Mouse (Mus musculus) intestine, embryonic 16.5 days (tissue): ENCODE data around the gene Clec4d. TPM values are rescaled to one million over a fixed set of nuclear protein-coding genes. Genes with fewer than 3 reads are reported as not detected.

ENCODE experiments used
- ATAC-seq: fragments of 200-750 bp; cut with Nextera tagmentation; 2 replicates; pipeline ENCODE4 v1.8.0; 2017; ENCODE audit warnings: moderate TSS enrichment, moderate library complexity
- H3K27ac ChIP-seq: fragments of 300-500 bp; sonication (generic); 2 replicates; pipeline ENCODE4 v1.5.1; 2014; ENCODE audit warnings: mild to moderate bottlenecking, low read length
- H3K27me3 ChIP-seq: fragments of 300-500 bp; sonication (generic); replicated peaks from 2 replicates; pipeline ENCODE4 v1.6.1; 2014; ENCODE audit warnings: low read length, control low read depth, mixed read lengths; ENCODE audit not compliant: control insufficient read depth, insufficient read depth
- H3K36me3 ChIP-seq: fragments of 300-500 bp; sonication (generic); 2 replicates; pipeline ENCODE4 v1.6.1; 2014; ENCODE audit warnings: low read length, control low read depth; ENCODE audit not compliant: control insufficient read depth, insufficient read depth
- H3K4me1 ChIP-seq: fragments of 300-500 bp; sonication (generic); 2 replicates; pipeline ENCODE4 v1.6.1; 2014; ENCODE audit warnings: low read length, control low read depth, mixed read lengths; ENCODE audit not compliant: control insufficient read depth, insufficient read depth
- H3K4me2 ChIP-seq: fragments of 300-500 bp; sonication (generic); 2 replicates; pipeline ENCODE4 v1.6.1; 2014; ENCODE audit warnings: low read depth, low read length, control low read depth
- H3K4me3 ChIP-seq: fragments of 300-500 bp; sonication (generic); 2 replicates; pipeline ENCODE4 v1.5.1; 2014; ENCODE audit warnings: mild to moderate bottlenecking, low read length
- H3K9ac ChIP-seq: fragments of 300-500 bp; sonication (generic); 2 replicates; pipeline ENCODE4 v1.6.1; 2014; ENCODE audit warnings: low read depth, low read length
- H3K9me3 ChIP-seq: fragments of 300-500 bp; sonication (generic); 2 replicates; pipeline ENCODE4 v1.6.1; 2016; ENCODE audit warnings: low read length, control low read depth; ENCODE audit not compliant: control insufficient read depth
- WGBS: fragments of 180-500 bp; shearing (Covaris S2); extraction: QIAGEN DNeasy Blood & Tissue Kit; methylation state at CpG from one replicate; pipeline ENCODE4 v1.1.7; 2014; 5-methylcytosine and 5-hydroxymethylcytosine counted together
- polyA plus RNA-seq: library from polyadenylated mRNA; unstranded; fragments of >200 nt; fragmentation: Nextera tagmentation; extraction: Ambion mirVana; gene quantifications from 2 replicates; pipeline ENCODE4 v1.2.1, GENCODE M21; 2015

Clec4d gene
- polyA plus RNA-seq, 1 experiment from 2014 or later = 0.20 TPM

- Histone ChIP-seq H3K9me3 (no peaks in the 10 kb centered on the region), H3K27me3 (no peaks in the 10 kb centered on the region), H3K4me2 (no peak overlapping the region), H3K36me3 (no peaks in the 10 kb centered on the region), H3K4me3 (no peak overlapping the region), H3K9ac (no peak overlapping the region), H3K4me1 (no peaks in the 10 kb centered on the region), H3K27ac (no peak overlapping the region)
- ATAC-seq = no peak
- 82% methylated on average over 4 of the region's 4 CpGs for WGBS
These were observed 1.9 kb upstream of the Clec4d start for GRCm38 (mm10) chr6:123259889-123260603.

- no peak overlapping the region for H3K27ac ChIP-seq
- 78% methylated on average over 1 of the region's 1 CpGs for WGBS
- no peaks in the 10 kb centered on the region for H3K36me3 ChIP-seq
- no peaks in the 10 kb centered on the region for H3K4me1 ChIP-seq
- no peak for ATAC-seq
- H3K9me3 ChIP-seq = no peaks in the 10 kb centered on the region
- no peak overlapping the region for H3K4me2 ChIP-seq
- no peak overlapping the region for H3K9ac ChIP-seq
- no peaks in the 10 kb centered on the region for H3K27me3 ChIP-seq
- no peak overlapping the region for H3K4me3 ChIP-seq
These were observed 1.0 kb upstream of the Clec4d start for GRCm38 (mm10) chr6:123260868-123261267.

GRCm38 (mm10) chr6:123264194-123264593, 2.3 kb downstream of the Clec4d start:
- no peak for ATAC-seq
- Histone ChIP-seq H3K4me2 (no peak overlapping the region), H3K27ac (no peak overlapping the region), H3K27me3 (no peaks in the 10 kb centered on the region), H3K36me3 (no peaks in the 10 kb centered on the region), H3K4me3 (no peak overlapping the region), H3K4me1 (no peaks in the 10 kb centered on the region), H3K9ac (no peak overlapping the region), H3K9me3 (no peaks in the 10 kb centered on the region)
- 93% methylated on average over 3 of the region's 3 CpGs for WGBS

- Histone ChIP-seq H3K4me2 (no peak overlapping the region), H3K4me1 (no peaks in the 10 kb centered on the region), H3K27ac (no peak overlapping the region), H3K4me3 (no peak overlapping the region), H3K9me3 (no peaks in the 10 kb centered on the region), H3K27me3 (no peaks in the 10 kb centered on the region), H3K36me3 (no peaks in the 10 kb centered on the region), H3K9ac (no peak overlapping the region)
- no peak for ATAC-seq
- 86% methylated on average over 4 of the region's 4 CpGs for WGBS
These were observed 3.9 kb downstream of the Clec4d start for GRCm38 (mm10) chr6:123265809-123266208.

GRCm38 (mm10) chr6:123266945-123267344, 5.0 kb downstream of the Clec4d start:
- Histone ChIP-seq H3K27me3 (no peaks in the 10 kb centered on the region), H3K27ac (no peak overlapping the region), H3K4me1 (no peaks in the 10 kb centered on the region), H3K4me3 (no peak overlapping the region), H3K4me2 (no peak overlapping the region), H3K9me3 (no peaks in the 10 kb centered on the region), H3K36me3 (no peaks in the 10 kb centered on the region), H3K9ac (no peak overlapping the region)
- WGBS = 72% methylated on average over 5 of the region's 5 CpGs
- no peak for ATAC-seq

- Histone ChIP-seq H3K9ac (no peak overlapping the region), H3K27ac (no peak overlapping the region), H3K4me2 (no peak overlapping the region), H3K4me3 (no peak overlapping the region), H3K27me3 (no peaks in the 10 kb centered on the region), H3K36me3 (no peaks in the 10 kb centered on the region), H3K9me3 (no peaks in the 10 kb centered on the region), H3K4me1 (no peaks in the 10 kb centered on the region)
- no peak for ATAC-seq
- WGBS = 87% methylated on average over 2 of the region's 2 CpGs
These were observed 17.5 kb downstream of the Clec4d start for GRCm38 (mm10) chr6:123279443-123279842.

GRCm38 (mm10) chr6:123286311-123286710, 24.4 kb downstream of the Clec4d start:
- Histone ChIP-seq H3K27me3 (no peaks in the 10 kb centered on the region), H3K4me2 (no peak overlapping the region), H3K9me3 (no peaks in the 10 kb centered on the region), H3K4me3 (no peak overlapping the region), H3K4me1 (no peaks in the 10 kb centered on the region), H3K36me3 (no peaks in the 10 kb centered on the region), H3K27ac (no peak overlapping the region), H3K9ac (no peak overlapping the region)
- WGBS = 83% methylated on average over 2 of the region's 2 CpGs
- ATAC-seq = no peak

- Histone ChIP-seq H3K9ac (no peak overlapping the region), H3K9me3 (no peaks in the 10 kb centered on the region), H3K27me3 (no peaks in the 10 kb centered on the region), H3K4me3 (no peak overlapping the region), H3K36me3 (no peaks in the 10 kb centered on the region), H3K27ac (no peak overlapping the region), H3K4me2 (no peak overlapping the region), H3K4me1 (no peaks in the 10 kb centered on the region)
- ATAC-seq = no peak
- 77% methylated on average over 10 of the region's 10 CpGs for WGBS
These were observed 27.0 kb downstream of the Clec4d start for GRCm38 (mm10) chr6:123288931-123289330.

GRCm38 (mm10) chr6:123289753-123290152, 27.8 kb downstream of the Clec4d start, which contains the start of gene Clec4e:
Gene Clec4e (minus strand): TSS chr6:123289870.
- Histone ChIP-seq H3K4me2 (no peak within 1 kb of the TSS), H3K4me1 (no peaks in the 10 kb centered on the region), H3K9ac (no peak within 1 kb of the TSS), H3K27ac (no peak within 1 kb of the TSS), H3K4me3 (no peak within 1 kb of the TSS), H3K9me3 (no peaks in the 10 kb centered on the region), H3K27me3 (no peaks in the 10 kb centered on the region), H3K36me3 (no peaks in the 10 kb centered on the region)
- WGBS = 75% methylated on average over 4 of the region's 4 CpGs
- ATAC-seq = no peak
